Mouse (Mus musculus) left cerebral cortex, postnatal 14 days (tissue): ENCODE results near the gene Zyx. TPM values are rescaled to one million over a fixed set of nuclear protein-coding genes. Genes with fewer than 3 reads are reported as not detected.
A peak's percentile ranks its signal among the peaks of the same experiment; 100 is the strongest.

ENCODE experiments used
- DNase-seq, 2 experiments: peaks; one replicate each; pipeline ENCODE4 v3.0.0; 2021 to 2022; ENCODE audit warnings: low spot score in 2 of 2, mixed read lengths in 1 of 2
- intact Hi-C: fragments of 180-260 bp; cut with DNase I; formaldehyde crosslinking; loops from one replicate; pipeline ENCODE4 v1.15.1; 2025
- total RNA-seq, 2 experiments: library from RNA; stranded (reverse); gene quantifications; 2 replicates each; pipeline ENCODE4 v1.2.3; 2021

The Zyx gene
- total RNA-seq, 2 experiments from 2014 or later: 51.8 to 60.0 TPM

DNA sequence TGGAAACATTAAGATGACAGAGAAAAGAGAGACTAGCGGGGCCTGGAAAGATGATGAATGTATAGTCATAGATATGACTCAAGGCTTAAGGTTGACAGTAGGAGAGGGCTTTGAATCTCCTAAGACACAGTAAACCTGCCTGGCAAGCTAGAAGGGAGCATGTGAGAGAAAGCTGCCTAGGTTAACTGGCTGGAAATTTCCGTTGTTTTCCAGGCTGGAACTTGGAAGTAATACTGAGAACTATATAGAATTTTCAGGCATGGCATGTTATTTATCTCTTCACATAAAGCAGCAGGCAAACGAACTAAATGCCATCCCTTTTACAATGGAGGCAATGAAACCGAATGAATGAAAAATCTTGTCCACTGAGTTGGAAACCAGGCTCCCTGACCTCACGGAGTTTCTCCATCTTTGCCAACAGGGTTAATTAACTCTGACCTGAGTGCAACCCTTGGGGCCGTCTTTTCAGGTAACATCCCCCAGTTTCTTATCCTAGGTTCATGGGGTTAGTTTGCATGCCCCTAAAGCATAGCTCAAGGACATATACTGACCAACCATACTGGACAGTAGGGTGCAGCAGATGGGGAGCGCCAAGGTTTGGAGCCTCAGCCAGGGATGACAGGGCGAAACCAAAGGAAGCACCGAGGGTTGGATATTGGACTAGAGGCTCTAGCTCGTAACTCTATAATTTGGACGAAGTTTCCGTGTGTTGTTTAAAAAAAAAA is 987 bp upstream of the Zyx start:
- DNase-seq: no peak
- intact Hi-C loops: loop anchor here (2.0 to 5.0 kb wide), 2 partner anchors 24 to 34 kb away; partner anchors contain the start of gene Fam131b

DNA sequence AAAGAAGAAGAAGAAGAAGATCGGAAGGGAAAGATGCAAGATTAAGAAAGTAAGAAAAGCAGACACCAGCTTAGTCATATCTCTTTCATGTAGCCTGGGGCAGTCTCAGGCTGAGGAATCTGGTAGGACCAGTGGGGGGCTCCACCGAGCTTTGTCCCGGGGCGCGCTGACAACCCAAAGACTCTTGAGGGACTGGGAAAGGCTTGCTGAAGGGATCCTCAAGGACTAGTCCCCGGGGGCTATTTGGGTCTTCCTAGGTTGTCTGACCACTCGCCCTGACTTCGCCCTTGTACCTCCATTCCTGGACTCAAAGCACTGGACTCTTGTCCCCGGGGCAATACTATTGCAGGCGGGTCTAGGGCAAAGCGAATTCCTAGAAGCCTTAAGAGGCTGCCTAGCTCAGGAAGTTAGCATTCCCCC is 414 bp upstream of the Zyx start:
- intact Hi-C loops: loop anchor here (2.0 to 5.0 kb wide), 2 partner anchors 24 to 33 kb away; partner anchors contain the start of gene Fam131b
- DNase-seq: peak; percentile 63 to 69

DNA sequence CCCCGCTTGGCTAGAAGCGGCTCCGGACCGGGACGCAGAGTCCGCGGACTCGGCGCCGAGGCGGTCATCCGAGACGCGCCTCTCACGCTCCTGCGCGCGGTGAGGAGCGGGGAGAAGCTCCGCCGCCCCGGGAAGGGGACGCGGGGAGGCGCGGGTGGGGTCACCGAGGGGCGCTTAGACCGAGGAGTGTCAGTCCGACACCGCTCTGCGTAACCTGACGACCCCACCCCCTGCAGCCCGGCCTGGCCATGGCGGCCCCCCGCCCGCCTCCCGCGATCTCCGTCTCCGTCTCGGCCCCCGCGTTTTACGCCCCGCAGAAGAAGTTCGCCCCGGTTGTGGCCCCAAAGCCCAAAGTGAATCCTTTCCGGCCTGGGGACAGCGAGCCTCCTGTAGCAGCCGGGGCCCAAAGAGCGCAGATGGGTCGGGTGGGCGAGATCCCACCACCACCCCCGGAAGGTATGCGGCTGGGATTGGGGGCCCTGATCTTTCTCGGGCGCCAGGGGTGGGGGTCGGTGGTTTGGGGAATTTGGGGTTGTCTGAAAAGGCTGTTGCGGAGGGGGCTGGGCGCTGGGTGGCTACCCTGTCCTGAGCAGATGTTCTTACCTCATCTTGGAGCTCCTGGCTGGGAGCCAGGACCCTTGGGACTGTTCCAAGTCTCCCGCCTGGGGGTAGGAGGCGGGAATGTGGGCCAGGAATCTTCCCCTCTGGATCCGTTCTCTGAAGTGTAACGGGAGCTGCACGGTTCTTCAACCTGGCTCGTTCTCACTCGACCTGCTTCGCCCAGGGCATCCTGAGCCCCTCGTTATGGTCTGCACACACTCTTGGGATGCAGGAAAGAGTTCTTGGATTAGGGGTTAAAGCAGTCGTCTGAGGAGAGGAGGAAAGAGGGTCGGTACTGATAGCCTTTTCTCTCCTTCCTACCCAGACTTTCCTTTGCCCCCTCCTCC is 864 bp downstream of the Zyx start:
- intact Hi-C loops: no loop called here
- peak; percentile 71 to 74 for DNase-seq

DNA sequence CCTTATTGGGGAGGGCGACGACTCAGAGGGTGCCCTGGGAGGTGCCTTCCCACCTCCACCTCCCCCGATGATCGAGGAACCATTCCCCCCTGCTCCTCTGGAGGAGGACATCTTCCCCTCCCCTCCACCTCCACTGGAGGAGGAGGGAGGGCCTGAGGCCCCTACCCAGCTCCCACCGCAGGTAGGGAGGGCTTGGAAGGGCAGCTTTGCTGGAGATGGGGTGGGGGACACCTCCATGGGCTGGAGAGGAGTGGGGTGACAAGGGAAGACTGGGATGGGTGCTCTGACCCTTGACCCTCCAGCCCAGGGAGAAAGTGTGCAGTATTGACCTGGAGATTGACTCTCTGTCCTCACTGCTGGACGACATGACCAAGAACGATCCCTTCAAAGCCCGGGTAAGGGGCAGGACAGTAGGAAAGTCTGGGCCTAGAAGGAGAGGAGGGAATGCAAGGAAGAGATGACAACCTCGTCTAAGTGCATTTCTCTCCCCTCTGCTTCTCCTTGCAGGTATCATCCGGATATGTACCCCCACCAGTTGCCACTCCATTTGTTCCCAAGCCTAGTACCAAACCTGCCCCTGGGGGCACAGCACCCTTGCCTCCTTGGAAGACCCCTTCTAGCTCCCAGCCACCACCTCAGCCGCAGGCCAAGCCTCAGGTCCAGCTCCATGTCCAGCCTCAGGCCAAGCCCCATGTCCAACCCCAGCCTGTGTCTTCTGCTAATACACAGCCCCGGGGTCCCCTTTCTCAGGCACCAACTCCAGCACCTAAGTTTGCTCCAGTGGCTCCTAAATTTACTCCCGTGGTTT is 1.7 kb downstream of the Zyx start:
- DNase-seq: no peak
- intact Hi-C loops: no loop called here

DNA sequence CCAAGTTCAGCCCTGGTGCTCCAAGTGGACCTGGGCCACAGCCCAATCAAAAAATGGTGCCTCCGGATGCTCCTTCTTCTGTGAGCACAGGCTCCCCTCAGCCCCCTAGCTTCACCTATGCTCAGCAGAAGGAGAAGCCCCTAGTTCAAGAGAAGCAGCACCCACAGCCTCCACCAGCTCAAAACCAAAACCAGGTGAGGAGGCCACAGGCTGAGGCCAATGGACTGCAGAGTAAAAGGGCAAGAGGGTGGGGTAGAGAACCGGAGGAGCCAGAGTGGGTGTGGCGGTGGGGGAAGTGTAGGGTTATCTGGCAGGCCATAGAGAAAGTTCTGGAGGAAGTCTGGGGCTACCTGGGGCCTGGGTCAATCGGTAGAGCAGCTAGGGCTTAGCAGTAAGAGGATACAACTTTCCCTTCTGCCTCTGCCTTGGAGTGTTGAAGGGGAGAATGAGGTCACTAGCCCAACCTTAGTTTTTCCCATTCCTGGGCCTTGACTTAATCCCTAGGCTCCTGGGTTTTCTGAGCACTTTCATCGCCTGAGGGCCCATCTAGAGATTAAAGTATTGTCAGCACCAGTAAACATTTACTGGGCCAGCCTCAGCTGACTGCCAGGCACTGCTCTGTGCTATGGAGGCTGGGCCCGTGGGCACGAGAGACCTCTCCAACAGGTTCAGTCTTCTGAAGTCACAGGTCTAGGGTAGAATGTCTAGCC is 2.5 kb downstream of the Zyx start:
- intact Hi-C loops: no loop called here
- no peak for DNase-seq

DNA sequence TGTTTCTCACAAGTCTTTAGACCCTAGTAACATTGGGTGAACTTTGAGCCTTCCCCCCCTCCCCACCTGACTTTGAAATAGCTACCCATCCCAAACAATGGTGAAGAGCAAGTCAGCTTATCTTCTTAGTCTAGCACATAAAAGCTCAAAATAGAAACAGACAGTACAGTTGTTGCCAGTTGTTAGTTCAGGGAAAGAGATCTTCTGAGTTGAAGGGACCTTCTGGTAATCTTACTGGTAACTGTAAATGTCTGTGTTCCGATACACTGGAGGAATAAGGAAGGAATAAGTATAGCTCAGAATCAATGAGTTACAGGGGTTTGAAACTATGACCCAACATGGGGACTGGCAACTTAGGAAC is 3.0 kb downstream of the Zyx start:
- DNase-seq: no peak

DNA sequence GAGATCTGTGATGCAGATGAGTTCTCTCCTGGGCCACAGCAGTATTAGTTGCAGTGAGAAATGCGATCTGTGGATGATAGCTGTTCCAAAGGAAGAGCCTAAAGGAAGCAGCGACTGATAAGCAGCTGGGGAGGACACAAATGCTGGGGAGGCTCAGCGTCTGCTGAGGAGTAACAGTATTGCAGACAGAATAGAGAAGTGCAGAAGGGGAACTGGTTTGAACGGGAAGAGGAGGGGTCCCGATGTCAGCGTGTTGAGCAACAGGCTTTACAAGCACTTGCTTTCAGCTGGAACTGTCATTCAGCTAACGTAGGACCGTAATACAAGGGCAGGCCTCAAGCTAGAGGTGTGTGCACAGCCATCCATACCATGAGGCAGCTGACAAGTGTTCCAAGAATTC is 3.8 kb downstream of the Zyx start:
- DNase-seq: no peak
- intact Hi-C loops: no loop called here

More for the DNA sequence above, 3.0 kb downstream of the Zyx start:
- intact Hi-C loops: no loop called here

DNA sequence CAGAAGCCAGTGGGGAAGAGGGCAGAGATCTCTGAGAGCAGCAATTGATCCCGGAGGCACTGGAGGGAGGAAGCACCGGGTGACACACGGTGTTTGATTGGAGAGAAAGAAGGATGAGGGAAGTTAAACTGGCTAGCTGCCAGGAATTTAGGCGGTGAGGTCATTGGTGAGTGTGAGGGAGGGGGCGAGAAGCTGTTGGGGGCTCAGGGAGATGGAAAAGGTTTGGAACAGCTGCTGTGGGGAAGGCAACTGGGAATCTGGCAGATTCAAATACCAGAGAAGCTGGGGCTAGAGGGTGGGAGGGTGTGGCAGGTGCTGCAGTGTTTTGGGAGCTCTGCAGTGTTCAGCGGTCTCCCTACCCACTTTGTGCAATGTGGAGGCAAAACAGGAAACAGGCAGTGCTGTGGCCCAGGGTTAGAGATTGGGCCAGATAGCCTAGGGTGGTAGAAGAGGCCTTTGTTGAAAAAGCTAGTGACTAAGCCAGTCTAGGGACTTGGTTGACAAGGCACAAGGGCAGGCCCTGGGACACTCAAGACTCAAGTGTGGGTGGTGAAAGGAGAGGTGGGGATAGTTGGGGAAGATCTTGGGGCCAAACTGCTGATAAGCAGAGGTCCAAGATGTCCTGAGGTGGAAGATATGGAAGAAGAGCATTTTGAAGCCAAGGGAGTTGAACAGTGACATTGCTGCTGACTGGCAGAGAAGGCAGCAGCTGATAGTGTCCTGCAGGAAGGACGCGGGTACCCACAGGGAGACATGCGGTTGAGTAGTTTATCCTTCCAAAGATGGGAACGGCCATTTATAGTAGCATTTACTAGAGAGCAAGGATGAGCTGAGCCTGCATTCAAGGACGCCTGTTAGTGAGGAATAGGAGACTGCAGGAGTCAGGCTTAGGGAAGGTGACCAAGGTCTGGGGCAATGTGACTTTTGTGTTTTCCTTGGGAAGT is 4.9 kb downstream of the Zyx start:
- intact Hi-C loops: no loop called here

DNA sequence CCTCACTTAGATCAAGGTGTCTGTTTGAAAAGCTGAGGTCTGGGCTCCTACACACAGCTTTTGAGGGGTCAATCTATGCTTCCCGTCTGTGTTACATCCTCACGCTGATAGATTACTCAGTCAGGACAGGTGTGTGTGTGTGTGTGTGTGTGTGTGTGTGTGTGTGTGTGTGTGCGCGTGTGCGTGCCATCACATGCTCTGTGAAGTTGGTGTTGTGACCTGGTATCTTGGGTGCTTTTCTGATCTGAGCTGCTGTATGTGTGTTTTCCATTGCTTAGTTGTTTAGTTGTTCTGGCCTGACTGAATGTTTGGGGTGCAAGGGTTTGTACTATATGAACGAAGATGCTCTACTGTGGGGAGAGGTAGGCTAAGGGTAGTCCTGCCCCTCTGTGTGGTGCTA is 5.9 kb downstream of the Zyx start:
- DNase-seq: no peak
- intact Hi-C loops: no loop called here

More for the DNA sequence above, 4.9 kb downstream of the Zyx start:
- peak in 1 of 2 experiments; percentile 68 for DNase-seq

DNA sequence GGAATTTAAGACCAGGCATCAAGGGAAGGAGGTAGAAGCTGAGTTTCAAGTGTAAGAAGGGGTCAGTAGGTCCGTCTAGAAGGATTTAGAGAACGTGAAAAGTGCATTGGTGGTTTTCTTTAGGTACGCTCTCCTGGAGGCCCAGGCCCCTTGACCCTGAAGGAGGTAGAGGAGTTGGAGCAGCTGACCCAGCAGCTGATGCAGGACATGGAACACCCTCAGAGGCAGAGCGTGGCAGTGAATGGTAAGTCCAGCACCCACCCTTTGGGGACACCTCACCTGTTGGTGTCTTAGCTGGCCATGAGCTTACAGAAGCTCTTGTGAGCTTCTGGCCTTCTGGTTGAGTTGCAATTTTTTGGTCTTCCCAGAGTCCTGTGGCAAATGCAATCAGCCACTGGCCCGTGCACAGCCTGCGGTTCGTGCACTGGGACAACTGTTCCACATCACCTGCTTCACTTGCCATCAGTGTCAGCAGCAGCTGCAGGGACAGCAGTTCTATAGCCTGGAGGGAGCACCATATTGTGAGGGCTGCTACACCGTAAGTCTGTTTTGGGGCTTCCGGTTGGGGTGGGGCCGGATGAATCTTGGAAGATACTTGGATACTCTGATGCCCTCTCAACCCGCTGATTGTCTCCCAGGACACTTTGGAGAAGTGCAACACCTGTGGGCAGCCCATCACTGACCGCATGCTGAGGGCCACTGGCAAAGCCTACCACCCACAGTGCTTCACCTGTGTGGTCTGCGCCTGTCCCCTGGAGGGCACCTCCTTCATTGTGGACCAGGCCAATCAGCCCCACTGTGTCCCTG is 6.6 kb downstream of the Zyx start:
- intact Hi-C loops: no loop called here
- no peak for DNase-seq

DNA sequence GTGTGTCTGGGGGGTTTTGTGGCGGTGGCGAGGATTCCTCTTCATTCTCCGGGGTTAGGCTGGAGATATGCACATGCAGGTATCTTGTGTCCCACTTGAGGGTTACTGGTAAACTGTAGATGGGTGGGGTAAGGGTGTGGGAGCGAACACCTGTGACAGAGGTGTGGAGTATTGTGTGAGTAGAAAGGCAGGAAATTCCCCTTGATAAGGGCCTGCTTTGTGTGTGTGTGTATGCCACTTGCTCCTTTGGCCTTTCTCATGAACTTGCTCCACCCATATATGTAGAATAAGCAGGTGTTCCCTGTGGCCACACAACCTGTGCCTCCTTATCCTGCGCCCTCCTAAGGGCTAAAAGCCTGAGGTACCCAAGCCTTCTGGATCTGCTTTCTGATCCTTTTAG is 7.5 kb downstream of the Zyx start:
- no peak for DNase-seq
- intact Hi-C loops: no loop called here

DNA sequence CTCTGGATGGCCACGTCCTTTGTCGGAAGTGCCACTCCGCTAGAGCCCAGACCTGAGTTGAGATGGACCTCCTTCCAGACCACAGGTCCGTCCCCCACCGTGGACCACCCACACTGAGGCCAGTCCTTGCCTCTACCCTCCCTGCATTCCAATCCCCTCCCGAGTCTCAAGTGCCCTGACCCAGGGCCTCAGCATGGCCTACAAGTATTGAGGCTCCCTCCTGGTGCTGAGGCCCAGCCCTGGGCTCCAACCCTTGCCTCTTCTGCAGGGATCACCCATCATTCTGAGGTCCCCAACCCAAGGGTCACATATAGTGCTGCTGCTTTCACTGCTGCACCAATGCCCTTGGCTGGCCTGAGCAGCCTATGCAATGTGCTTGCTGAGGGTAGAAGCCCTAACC is 8.5 kb downstream of the Zyx start:
- intact Hi-C loops: no loop called here
- no peak for DNase-seq

DNA sequence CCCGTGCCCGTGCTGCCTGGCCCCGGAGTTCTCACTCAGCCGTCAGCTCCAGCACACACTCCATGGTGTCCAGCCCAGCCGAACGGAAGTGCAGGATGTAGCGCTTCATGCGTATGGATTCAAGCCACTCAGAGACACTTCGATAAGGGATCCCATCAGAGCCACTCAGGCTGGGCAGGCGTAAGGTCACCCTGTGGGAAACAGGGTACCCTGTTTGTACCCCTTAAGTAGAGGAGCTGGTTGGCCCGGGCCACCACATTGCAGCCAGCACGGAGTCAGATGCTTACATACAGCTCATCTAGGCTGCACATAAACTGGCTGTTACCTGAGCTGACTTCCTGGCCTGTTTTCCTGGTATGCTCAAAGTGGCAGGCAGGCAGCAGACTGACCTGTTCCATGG is 9.5 kb downstream of the Zyx start:
- intact Hi-C loops: no loop called here
- DNase-seq: no peak

DNA sequence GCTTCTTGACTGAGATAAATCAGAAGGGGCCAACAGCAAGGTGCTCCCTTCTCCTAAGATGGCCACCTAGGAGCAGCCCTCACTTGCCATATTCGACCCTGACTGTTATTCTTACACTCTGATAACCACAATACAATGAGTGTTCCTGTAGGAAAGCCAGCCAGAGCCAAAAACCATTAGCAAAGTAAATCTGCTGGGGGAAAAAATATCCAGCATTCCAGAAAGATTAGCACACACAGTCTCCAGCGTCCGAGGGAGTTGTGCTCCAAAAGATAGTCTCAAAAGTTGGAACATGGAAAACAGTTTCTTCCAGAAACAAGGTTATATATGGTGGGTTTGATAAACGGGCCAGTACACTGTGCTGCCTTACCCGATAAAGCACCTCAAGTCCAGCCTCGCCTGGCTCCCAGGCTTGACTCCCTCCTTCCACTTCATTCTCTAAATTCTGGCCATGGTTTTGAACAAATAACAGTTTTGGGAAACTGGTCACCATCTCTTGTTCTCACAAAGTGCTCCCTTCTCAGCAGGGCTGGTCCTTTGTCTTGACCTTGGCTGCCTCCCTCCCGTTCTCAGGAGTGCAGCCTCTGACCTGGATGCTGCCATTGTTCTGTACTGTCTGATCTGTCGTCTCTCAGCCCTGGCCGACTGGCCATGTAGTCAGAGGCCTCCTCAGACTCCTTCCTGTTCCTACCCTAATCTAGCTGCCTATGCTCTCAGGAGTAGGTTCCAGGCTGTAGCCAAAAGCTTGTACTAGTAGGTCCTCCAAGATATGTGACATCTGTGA is 10.1 kb downstream of the Zyx start:
- no peak for DNase-seq
- intact Hi-C loops: no loop called here

DNA sequence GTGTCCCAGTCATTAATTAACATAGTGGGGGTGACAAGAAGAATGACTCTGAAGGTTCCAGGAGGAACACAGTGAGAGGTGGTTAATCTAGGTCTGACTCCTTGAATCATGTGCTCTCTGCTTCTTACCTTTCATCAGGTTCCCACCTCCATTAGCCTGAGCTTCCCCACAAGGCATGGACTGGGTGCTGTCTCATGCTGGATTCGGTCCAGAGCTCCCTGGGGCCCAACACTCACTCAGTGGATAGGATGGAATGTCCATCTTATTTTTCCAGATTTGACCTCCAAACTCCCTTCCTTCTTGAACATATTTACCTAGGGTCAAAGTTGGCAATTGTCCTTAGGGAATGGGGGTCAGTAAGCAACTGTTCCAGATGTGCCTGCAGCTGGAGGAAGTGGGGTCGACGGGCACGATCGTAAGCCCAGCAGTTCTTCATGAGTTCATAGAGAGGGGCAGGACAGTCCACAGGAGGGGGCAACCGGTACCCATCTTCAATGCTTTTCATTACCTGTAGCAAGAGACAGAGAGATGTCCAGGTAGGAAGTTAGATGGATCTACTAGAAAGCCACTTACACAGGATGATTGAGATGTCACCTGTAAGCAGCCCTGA is 10.9 kb downstream of the Zyx start:
- no peak for DNase-seq
- intact Hi-C loops: no loop called here
